Mouse (Mus musculus) CH12.LX (cell line): ENCODE data around the gene Grid1.

ENCODE experiments used
- CTCF ChIP-seq, 2 experiments: IDR thresholded peaks in 1 of 2; conservative IDR thresholded peaks in 1 of 2; 2 replicates each; pipeline ENCODE4 v1.5.1; 2011 to 2012; ENCODE audit warnings: low read depth in 2 of 2, low read length in 2 of 2, improper control_type of control experiment in 1 of 2, inconsistent platforms in 1 of 2, mild to moderate bottlenecking in 1 of 2, moderate library complexity in 1 of 2
- E2F4 ChIP-seq: IDR thresholded peaks from 2 replicates; pipeline ENCODE4 v1.6.1; 2011; ENCODE audit warnings: low read depth, low read length, improper control_type of control experiment; ENCODE audit not compliant: insufficient replicate concordance
- EP300 ChIP-seq: IDR thresholded peaks from 2 replicates; pipeline ENCODE4 v1.6.1; 2011; ENCODE audit warnings: low read length, improper control_type of control experiment
- GABPA ChIP-seq: IDR thresholded peaks from 2 replicates; pipeline ENCODE4 v1.6.1; 2012; ENCODE audit warnings: low read depth, low read length, improper control_type of control experiment, inconsistent platforms; ENCODE audit not compliant: insufficient replicate concordance
- PAX5 ChIP-seq: IDR thresholded peaks from 2 replicates; pipeline ENCODE4 v1.6.1; 2012; ENCODE audit warnings: low read length, inconsistent platforms, mixed read lengths
- POLR2A ChIP-seq: IDR thresholded peaks from 2 replicates; pipeline ENCODE4 v1.6.1; 2011; ENCODE audit warnings: low read depth, mild to moderate bottlenecking, improper control_type of control experiment, low read length
- SMC3 ChIP-seq: IDR thresholded peaks from 2 replicates; pipeline ENCODE4 v1.6.1; 2011; ENCODE audit warnings: low read depth, low read length, improper control_type of control experiment
- ZC3H11A ChIP-seq: IDR thresholded peaks from 2 replicates; pipeline ENCODE4 v1.6.1; 2012; ENCODE audit warnings: low read depth, mild to moderate bottlenecking, inconsistent platforms, low read length, improper control_type of control experiment
- ZKSCAN1 ChIP-seq: IDR thresholded peaks from 2 replicates; pipeline ENCODE4 v1.6.1; 2012; ENCODE audit warnings: low read depth, inconsistent platforms, low read length, improper control_type of control experiment, borderline replicate concordance
- ZMIZ1 ChIP-seq: IDR thresholded peaks from 2 replicates; pipeline ENCODE4 v1.6.1; 2012; ENCODE audit warnings: low read depth, mild to moderate bottlenecking, inconsistent platforms, low read length, improper control_type of control experiment

GRCm38 (mm10) chr14:34843579-34843978 lies 23.7 kb downstream of the Grid1 start:
- TF ChIP-seq PAX5 (no peak), CTCF (conservative IDR thresholded peaks at IDR 0.05 in 1 of 2, IDR thresholded peaks at IDR 0.05 in 1 of 2; ENCODE audit: low read depth in 2 of 2, low read length in 2 of 2) (no peak), POLR2A (no peak), ZKSCAN1 (no peak), SMC3 (no peak), EP300 (no peak), E2F4 (no peak), ZC3H11A (no peak), ZMIZ1 (no peak), GABPA (no peak)
